Mouse (Mus musculus): Measurements from ENCODE around the gene Chd1. TPM values are rescaled to one million over a fixed set of nuclear protein-coding genes. Genes with fewer than 3 reads are reported as not detected.
"Not testable (repeated sequence)": the region's sequence is repeated elsewhere in the genome, so short reads cannot be mapped to it uniquely, and the experiment has no call there.

Gene Chd1
- polyA plus RNA-seq, 1 experiment = 6.6 TPM

GRCm38 (mm10) chr17:15741836-15742235, 37.1 kb downstream of the Chd1 start:
- no peaks in the 10 kb centered on the region for H3K27me3 ChIP-seq (ENCODE audit: control insufficient read depth, insufficient read depth, low read length)
- TF ChIP-seq POLR2A (IDR thresholded peaks at IDR 0.05; ENCODE audit: borderline replicate concordance, insufficient read depth, low read length) (no peak), CTCF (IDR thresholded peaks at IDR 0.05; ENCODE audit: borderline replicate concordance, insufficient read depth, low read depth, low read length) (no peak)
- H3K4me3 ChIP-seq (replicated peaks; ENCODE audit: insufficient read depth, low read depth, low read length) = no peak overlapping the region
- DNase-seq = no peak
- WGBS = 92% methylated on average over 8 of the region's 8 CpGs
- H3K27ac ChIP-seq (ENCODE audit: insufficient read depth, low read length) = no peak overlapping the region
- H3K4me1 ChIP-seq (ENCODE audit: control insufficient read depth, insufficient read depth, low read length) = no peaks in the 10 kb centered on the region

GRCm38 (mm10) chr17:15742953-15743352, 38.2 kb downstream of the Chd1 start:
- TF ChIP-seq POLR2A (IDR thresholded peaks at IDR 0.05; ENCODE audit: borderline replicate concordance, insufficient read depth, low read length) = no peak
- no peak for TF ChIP-seq CTCF (IDR thresholded peaks at IDR 0.05; ENCODE audit: borderline replicate concordance, insufficient read depth, low read depth, low read length)
- H3K4me3 ChIP-seq (replicated peaks; ENCODE audit: insufficient read depth, low read depth, low read length) = no peak overlapping the region
- H3K4me1 ChIP-seq (ENCODE audit: control insufficient read depth, insufficient read depth, low read length) = no peaks in the 10 kb centered on the region
- H3K27ac ChIP-seq (ENCODE audit: insufficient read depth, low read length) = no peak overlapping the region
- no peak for DNase-seq
- WGBS = 90% methylated on average over 10 of the region's 10 CpGs
- no peaks in the 10 kb centered on the region for H3K27me3 ChIP-seq (ENCODE audit: control insufficient read depth, insufficient read depth, low read length)

GRCm38 (mm10) chr17:15743379-15743778, 38.6 kb downstream of the Chd1 start:
- no peaks in the 10 kb centered on the region for H3K27me3 ChIP-seq (ENCODE audit: control insufficient read depth, insufficient read depth, low read length)
- no peak overlapping the region for H3K27ac ChIP-seq (ENCODE audit: insufficient read depth, low read length)
- H3K4me1 ChIP-seq (ENCODE audit: control insufficient read depth, insufficient read depth, low read length) = no peaks in the 10 kb centered on the region
- DNase-seq = no peak
- 75% methylated on average over 5 of the region's 5 CpGs for WGBS
- no peak overlapping the region for H3K4me3 ChIP-seq (replicated peaks; ENCODE audit: insufficient read depth, low read depth, low read length)
- TF ChIP-seq CTCF (IDR thresholded peaks at IDR 0.05; ENCODE audit: borderline replicate concordance, insufficient read depth, low read depth, low read length) (no peak), POLR2A (IDR thresholded peaks at IDR 0.05; ENCODE audit: borderline replicate concordance, insufficient read depth, low read length) (no peak)

GRCm38 (mm10) chr17:15746696-15747095, 41.9 kb downstream of the Chd1 start:
- no peaks in the 10 kb centered on the region for H3K4me1 ChIP-seq (ENCODE audit: control insufficient read depth, insufficient read depth, low read length)
- H3K27me3 ChIP-seq (ENCODE audit: control insufficient read depth, insufficient read depth, low read length) = no peaks in the 10 kb centered on the region
- DNase-seq = no peak
- H3K4me3 ChIP-seq (replicated peaks; ENCODE audit: insufficient read depth, low read depth, low read length) = no peak overlapping the region
- TF ChIP-seq CTCF (IDR thresholded peaks at IDR 0.05; ENCODE audit: borderline replicate concordance, insufficient read depth, low read depth, low read length) (no peak), POLR2A (IDR thresholded peaks at IDR 0.05; ENCODE audit: borderline replicate concordance, insufficient read depth, low read length) (no peak)
- 86% methylated on average over 11 of the region's 11 CpGs for WGBS
- H3K27ac ChIP-seq (ENCODE audit: insufficient read depth, low read length) = no peak overlapping the region

- Histone ChIP-seq H3K4me1 (ENCODE audit: control insufficient read depth, insufficient read depth, low read length) (no peaks in the 10 kb centered on the region), H3K4me3 (replicated peaks; ENCODE audit: insufficient read depth, low read depth, low read length) (no peak overlapping the region), H3K27ac (ENCODE audit: insufficient read depth, low read length) (no peak overlapping the region), H3K27me3 (ENCODE audit: control insufficient read depth, insufficient read depth, low read length) (no peaks in the 10 kb centered on the region)
- no peak for DNase-seq
- 85% methylated on average over 6 of the region's 6 CpGs for WGBS
- TF ChIP-seq POLR2A (IDR thresholded peaks at IDR 0.05; ENCODE audit: borderline replicate concordance, insufficient read depth, low read length) = no peak
These were observed 43.3 kb downstream of the Chd1 start for GRCm38 (mm10) chr17:15748022-15748421.

- 87% methylated on average over 5 of the region's 5 CpGs for WGBS
- H3K27me3 ChIP-seq (ENCODE audit: control insufficient read depth, insufficient read depth, low read length) = not testable (repeated sequence)
These were observed 46.5 kb downstream of the Chd1 start for GRCm38 (mm10) chr17:15751264-15751663.

GRCm38 (mm10) chr17:15761191-15761590, 56.4 kb downstream of the Chd1 start:
- no peak for DNase-seq
- Histone ChIP-seq H3K4me1 (ENCODE audit: control insufficient read depth, insufficient read depth, low read length) (no peaks in the 10 kb centered on the region), H3K4me3 (replicated peaks; ENCODE audit: insufficient read depth, low read depth, low read length) (no peak overlapping the region), H3K27ac (ENCODE audit: insufficient read depth, low read length) (no peak overlapping the region), H3K27me3 (ENCODE audit: control insufficient read depth, insufficient read depth, low read length) (no peaks in the 10 kb centered on the region)
- 90% methylated on average over 8 of the region's 8 CpGs for WGBS
- TF ChIP-seq POLR2A (IDR thresholded peaks at IDR 0.05; ENCODE audit: borderline replicate concordance, insufficient read depth, low read length) = no peak
- no peak for TF ChIP-seq CTCF (IDR thresholded peaks at IDR 0.05; ENCODE audit: borderline replicate concordance, insufficient read depth, low read depth, low read length)

More at GRCm38 (mm10) chr17:15751264-15751663, 46.5 kb downstream of the Chd1 start:
- not testable (repeated sequence) for H3K4me3 ChIP-seq (replicated peaks; ENCODE audit: insufficient read depth, low read depth, low read length); DNase-seq; H3K27ac ChIP-seq (ENCODE audit: insufficient read depth, low read length); H3K4me1 ChIP-seq (ENCODE audit: control insufficient read depth, insufficient read depth, low read length)

- no peak for TF ChIP-seq CTCF (IDR thresholded peaks at IDR 0.05; ENCODE audit: borderline replicate concordance, insufficient read depth, low read depth, low read length)
- no peak for TF ChIP-seq POLR2A (IDR thresholded peaks at IDR 0.05; ENCODE audit: borderline replicate concordance, insufficient read depth, low read length)
- no peak overlapping the region for H3K4me3 ChIP-seq (replicated peaks; ENCODE audit: insufficient read depth, low read depth, low read length)
- no peak for DNase-seq
- H3K27ac ChIP-seq (ENCODE audit: insufficient read depth, low read length) = no peak overlapping the region
- WGBS = 69% methylated on average over 7 of the region's 7 CpGs
- H3K4me1 ChIP-seq (ENCODE audit: control insufficient read depth, insufficient read depth, low read length) = no peaks in the 10 kb centered on the region
- no peaks in the 10 kb centered on the region for H3K27me3 ChIP-seq (ENCODE audit: control insufficient read depth, insufficient read depth, low read length)
These were observed 64.4 kb downstream of the Chd1 start for GRCm38 (mm10) chr17:15769081-15769724.
